ENCODE assay signal across 9 mouse cellular contexts in genomic region chr5:101663621-101664422, GRCm38 (mm10). TPM values are rescaled to one million over a fixed set of nuclear protein-coding genes. Genes with fewer than 3 reads are reported as not detected.
DNase-seq lines count a peak whose midpoint lies in the region; ATAC-seq and TF ChIP-seq lines count a peak whose summit lies in the region.
"Had no signal": no experiment of that assay in that cellular context is flagged by ENCODE, and none has a peak within 500 bp of the region (broad histone marks: within the 10 kb centered on the region; RNA-seq: fewer than 3 reads in every experiment).

No protein-coding gene starts in this region.

- TF ChIP-seq POLR2A in ES-Bruce4 (IDR thresholded peaks at IDR 0.05; ENCODE audit: insufficient read depth, low read length) = no peak

- TF ChIP-seq CTCF in ES-Bruce4 (IDR thresholded peaks at IDR 0.05; ENCODE audit: low read depth, low read length) = no peak
- no peak for TF ChIP-seq CTCF in liver, embryonic 14.5 days (IDR thresholded peaks at IDR 0.05; ENCODE audit: low read depth)

- no peak for ATAC-seq in heart, embryonic 15.5 days (replicated peaks; ENCODE audit: insufficient number of reproducible peaks, insufficient read depth, low FRiP score, low read depth)
- no peak for ATAC-seq in liver, embryonic 14.5 days (ENCODE audit: insufficient read depth)
- ATAC-seq in granulocyte monocyte progenitor cell, adult 5-6 weeks (replicated peaks; ENCODE audit: poor library complexity, severe bottlenecking) = no peak

- peaks cover 65% of the 10 kb centered on the region for H3K27me3 ChIP-seq in ES-Bruce4 (ENCODE audit: control insufficient read depth, insufficient read depth, low read length, poor library complexity, severe bottlenecking)
- peaks cover 99% of the 10 kb centered on the region for H3K27me3 ChIP-seq in heart, embryonic 15.5 days
- H3K27me3 ChIP-seq in liver, embryonic 14.5 days (ENCODE audit: control insufficient read depth, insufficient read depth, low read length) = peaks cover 98% of the 10 kb centered on the region

- intact Hi-C loops in left cerebral cortex, postnatal 14 days (cut with DNase I) = loop anchor here (10.0 kb wide), 1 partner anchor 839 kb away; the partner anchor contains the start of gene Abraxas1

- TF ChIP-seq EP300 in ES-Bruce4 (IDR thresholded peaks at IDR 0.05; ENCODE audit: insufficient read depth, low read depth, low read length) = no peak
- TF ChIP-seq EP300 in liver, embryonic 14.5 days (IDR thresholded peaks at IDR 0.05; ENCODE audit: low read depth) = no peak

- H3K9ac ChIP-seq in ES-Bruce4 (ENCODE audit: low read depth, poor library complexity, severe bottlenecking) = peak overlapping the region; percentile 20
- peak overlapping the region; percentile 42 for H3K9ac ChIP-seq in heart, embryonic 15.5 days
- no peak overlapping the region for H3K9ac ChIP-seq in liver, embryonic 14.5 days (replicated peaks)

- no peak overlapping the region for H3K27ac ChIP-seq in ES-Bruce4 (ENCODE audit: insufficient read depth, low read length)
- H3K27ac ChIP-seq in heart, embryonic 15.5 days = no peak overlapping the region
- H3K27ac ChIP-seq in liver, embryonic 14.5 days = no peak overlapping the region

- no peaks in the 10 kb centered on the region for H3K4me1 ChIP-seq in ES-Bruce4 (ENCODE audit: control insufficient read depth, insufficient read depth, low read length)
- H3K4me1 ChIP-seq in heart, embryonic 15.5 days (replicated peaks) = peaks cover 33% of the 10 kb centered on the region
- no peaks in the 10 kb centered on the region for H3K4me1 ChIP-seq in liver, embryonic 14.5 days (replicated peaks; ENCODE audit: control insufficient read depth in 2 of 2, insufficient read depth in 2 of 2, low read length in 1 of 2)

- 2% methylated on average over 81 of the region's 94 CpGs for WGBS in heart, embryonic 15.5 days
- 1% methylated on average over 81 of the region's 94 CpGs for WGBS in liver, embryonic 14.5 days (ENCODE audit: insufficient replicate concordance)

- H3K4me2 ChIP-seq in heart, embryonic 15.5 days = peak overlapping the region; percentile 84
- H3K4me2 ChIP-seq in liver, embryonic 14.5 days (ENCODE audit: low read depth) = peak overlapping the region; percentile 48; the same call in 1 of the 2 replicates

- DNase-seq in gastrocnemius, postnatal 10 days = peak; percentile 15
- no peak for DNase-seq in gastrocnemius, postnatal 25 days
- no peak for DNase-seq in liver, embryonic 14.5 days (ENCODE audit: low read depth in 3 of 3, low spot score in 3 of 3)
- DNase-seq in left cerebral cortex, adult 18-20 months (ENCODE audit: low spot score in 2 of 2) = no peak
- DNase-seq in left cerebral cortex, postnatal 14 days (ENCODE audit: low spot score in 2 of 2) = no peak

- peak overlapping the region; percentile 60 for H3K4me3 ChIP-seq in ES-Bruce4 (ENCODE audit: low read depth, low read length)
- H3K4me3 ChIP-seq in heart, embryonic 15.5 days = peak overlapping the region; percentile 47
- peak overlapping the region in 1 of 2 experiments; percentile 2; a peak in 1 of 4 replicates for H3K4me3 ChIP-seq in liver, embryonic 14.5 days (ENCODE audit: insufficient read depth in 1 of 2, low read depth in 2 of 2, low read length in 2 of 2)

- H3K9me3 ChIP-seq in ES-Bruce4 (replicated peaks; ENCODE audit: control insufficient read depth, insufficient read depth, low read length, poor library complexity, severe bottlenecking) = no peaks in the 10 kb centered on the region
- H3K9me3 ChIP-seq in heart, embryonic 15.5 days (replicated peaks) = no peaks in the 10 kb centered on the region
- H3K9me3 ChIP-seq in liver, embryonic 14.5 days (ENCODE audit: control insufficient read depth, low read length) = no peaks in the 10 kb centered on the region

- H3K36me3 ChIP-seq in ES-Bruce4 (ENCODE audit: control insufficient read depth, insufficient read depth, low read length, poor library complexity, severe bottlenecking) = no peaks in the 10 kb centered on the region
- no peaks in the 10 kb centered on the region for H3K36me3 ChIP-seq in heart, embryonic 15.5 days
- no peaks in the 10 kb centered on the region for H3K36me3 ChIP-seq in liver, embryonic 14.5 days (replicated peaks; ENCODE audit: control insufficient read depth, insufficient read depth, low read depth)

RNA-seq across cellular contexts. Expression of gene Nkx6-1, which starts 1.0 kb away (rescaled TPM):
- under 1 TPM in 1 of 2 experiments, not detected in 1; 0.07 TPM for total RNA-seq in gastrocnemius, postnatal 10 days (2021)
- total RNA-seq in gastrocnemius, postnatal 25 days (2021) = not detected
- polyA plus RNA-seq in ES-Bruce4 (2011; ENCODE audit: insufficient read depth, insufficient read length, low read depth, missing spikeins) = not detected in 2 replicates
- polyA plus RNA-seq in heart, embryonic 15.5 days (2015; fragmentation: Nextera tagmentation; extraction: Ambion mirVana) = 0.05 and 0.25 TPM in 2 replicates
- polyA plus RNA-seq in liver, embryonic 14.5 days (2012; rRNA removed) = 0.01 TPM in 2 replicates
- polyA plus RNA-seq in liver, embryonic 14.5 days (2014; fragmentation: Nextera tagmentation; extraction: Ambion mirVana) = not detected in 2 replicates
- under 1 TPM; 0.16 to 0.26 TPM for total RNA-seq in left cerebral cortex, adult 18-20 months (2021)
- total RNA-seq in granulocyte monocyte progenitor cell, adult 5-6 weeks (2014; fragmentation: Nextera tagmentation) = not detected in 2 replicates
- not detected in 2 replicates for total RNA-seq in granulocyte monocyte progenitor cell, adult 5-6 weeks (2017)
- total RNA-seq in left cerebral cortex, postnatal 14 days (2021) = under 1 TPM in 1 of 2 experiments, not detected in 1; 0.40 TPM
- polyA plus RNA-seq: C2C12 had no signal
